Mouse (Mus musculus) MEL (cell line): ENCODE measurements around the gene Cxcr1. TPM values are rescaled to one million over a fixed set of nuclear protein-coding genes. Genes with fewer than 3 reads are reported as not detected.

Experiments used
- DNase-seq: peaks from one replicate; pipeline ENCODE4 v3.0.0; 2011; ENCODE audit warnings: low read depth, low spot score
- H3K27ac ChIP-seq: 2 replicates; pipeline ENCODE4 v1.5.1; 2012; ENCODE audit warnings: low read depth, mild to moderate bottlenecking, control low read depth, low read length, moderate library complexity; ENCODE audit not compliant: control insufficient read depth
- H3K27me3 ChIP-seq, 2 experiments: fragments of 150-350 bp in 1 of 2; sonication (generic) in 1 of 2; 2 replicates each; pipeline ENCODE4 v1.6.1; 2012; ENCODE audit warnings: low read length in 2 of 2, mild to moderate bottlenecking in 2 of 2, improper control_type of control experiment in 1 of 2, moderate library complexity in 1 of 2; ENCODE audit not compliant: insufficient read depth in 2 of 2, control insufficient read depth in 1 of 2
- H3K36me3 ChIP-seq, 2 experiments: 2 replicates each; pipeline ENCODE4 v1.6.1; 2012 to 2014; ENCODE audit warnings: low read length in 2 of 2, improper control_type of control experiment in 1 of 2, inconsistent platforms in 1 of 2, mild to moderate bottlenecking in 1 of 2; ENCODE audit not compliant: insufficient read depth in 2 of 2, control insufficient read depth in 1 of 2
- H3K4me1 ChIP-seq, 2 experiments: fragments of 150-350 bp in 1 of 2; sonication (generic) in 1 of 2; 2 replicates each; pipeline ENCODE4 v1.6.1; 2012; ENCODE audit warnings: low read length in 2 of 2, improper control_type of control experiment in 1 of 2, mild to moderate bottlenecking in 1 of 2; ENCODE audit not compliant: insufficient read depth in 2 of 2, control insufficient read depth in 1 of 2
- H3K4me3 ChIP-seq, 2 experiments: fragments of 150-350 bp in 1 of 2; sonication (generic) in 1 of 2; 2 replicates each; pipeline ENCODE4 v1.5.1; 2012; ENCODE audit warnings: low read depth in 2 of 2, low read length in 2 of 2, mild to moderate bottlenecking in 2 of 2, moderate library complexity in 2 of 2, control low read depth in 1 of 2, improper control_type of control experiment in 1 of 2; ENCODE audit not compliant: control insufficient read depth in 1 of 2, insufficient read depth in 1 of 2
- H3K79me2 ChIP-seq: 2 replicates; pipeline ENCODE4 v1.6.1; 2012; ENCODE audit warnings: mild to moderate bottlenecking, low read length, moderate library complexity; ENCODE audit not compliant: control insufficient read depth, poor library complexity, insufficient read depth
- H3K9ac ChIP-seq: 2 replicates; pipeline ENCODE4 v1.6.1; 2012; ENCODE audit warnings: low read depth, mild to moderate bottlenecking, control low read depth, low read length, moderate library complexity; ENCODE audit not compliant: control insufficient read depth, poor library complexity, severe bottlenecking
- H3K9me3 ChIP-seq: fragments of 150-350 bp; sonication (generic); replicated peaks from 2 replicates; pipeline ENCODE4 v1.6.1; 2012; ENCODE audit warnings: mild to moderate bottlenecking, low read length, improper control_type of control experiment, moderate library complexity; ENCODE audit not compliant: insufficient read depth
- CHD2 ChIP-seq: IDR thresholded peaks from 2 replicates; pipeline ENCODE4 v1.6.1; 2011; ENCODE audit warnings: low read length, improper control_type of control experiment
- ELF1 ChIP-seq: IDR thresholded peaks from 2 replicates; pipeline ENCODE4 v1.6.1; 2014; ENCODE audit warnings: low read depth, mild to moderate bottlenecking, inconsistent platforms, low read length, improper control_type of control experiment, moderate library complexity
- ETS1 ChIP-seq: IDR thresholded peaks from 2 replicates; pipeline ENCODE4 v1.6.1; 2012; ENCODE audit warnings: low read depth, mild to moderate bottlenecking, inconsistent platforms, low read length, improper control_type of control experiment, moderate library complexity
- GATA1 ChIP-seq: IDR thresholded peaks from 2 replicates; pipeline ENCODE4 v1.6.1; 2011; ENCODE audit warnings: low read depth, low read length, improper control_type of control experiment
- JUND ChIP-seq: IDR thresholded peaks from 2 replicates; pipeline ENCODE4 v1.6.1; 2011; ENCODE audit warnings: low read depth, mild to moderate bottlenecking, improper control_type of control experiment, low read length
- KAT2A ChIP-seq: conservative IDR thresholded peaks from 2 replicates; pipeline ENCODE4 v1.6.1; 2012; ENCODE audit warnings: low read depth, low read length, improper control_type of control experiment, inconsistent platforms
- MAX ChIP-seq: IDR thresholded peaks from 2 replicates; pipeline ENCODE4 v1.6.1; 2011; ENCODE audit warnings: low read length, improper control_type of control experiment
- MAZ ChIP-seq: IDR thresholded peaks from 2 replicates; pipeline ENCODE4 v1.6.1; 2012; ENCODE audit warnings: low read depth, mild to moderate bottlenecking, inconsistent platforms, low read length, improper control_type of control experiment
- MYC ChIP-seq: IDR thresholded peaks from 2 replicates; pipeline ENCODE4 v1.6.1; 2011; ENCODE audit warnings: low read depth, mild to moderate bottlenecking, low read length, improper control_type of control experiment, moderate library complexity
- NRF1 ChIP-seq: IDR thresholded peaks from 2 replicates; pipeline ENCODE4 v1.6.1; 2014; ENCODE audit warnings: low read depth, mild to moderate bottlenecking, inconsistent platforms, low read length, improper control_type of control experiment, moderate library complexity; ENCODE audit not compliant: poor library complexity, insufficient read depth, severe bottlenecking
- SMC3 ChIP-seq: IDR thresholded peaks from 2 replicates; pipeline ENCODE4 v1.6.1; 2011; ENCODE audit warnings: low read depth, low read length, improper control_type of control experiment
- TAL1 ChIP-seq: IDR thresholded peaks from 2 replicates; pipeline ENCODE4 v1.6.1; 2012; ENCODE audit warnings: mild to moderate bottlenecking, inconsistent platforms, low read length, moderate library complexity, mixed read lengths
- polyA plus RNA-seq, 2 experiments: library from polyadenylated mRNA; stranded (reverse) in 1 of 2; unstranded in 1 of 2; fragments of >175 nt in 1 of 2; fragments of >200 nt in 1 of 2; gene quantifications; 2 replicates each; pipeline versions ENCODE4 v1.2.1 to v1.2.4; 2012; ENCODE audit warnings: low replicate concordance in 2 of 2, low read depth in 1 of 2; ENCODE audit not compliant: insufficient read length in 2 of 2, insufficient read depth in 1 of 2, missing spikeins in 1 of 2
- total RNA-seq: library from RNA; depleted of rRNA; stranded (reverse); fragments of 300-350 nt; gene quantifications from 2 replicates; pipeline ENCODE4 v1.2.3, GENCODE M21; 2012; rRNA removed

The Cxcr1 gene
- total RNA-seq (not detected in 2 replicates), polyA plus RNA-seq (not detected)

GRCm38 (mm10) chr1:74194445-74194844 lies at the start of gene Cxcr1:
Cxcr1 (minus strand) TSS chr1:74194631.
- Histone ChIP-seq H3K27ac (no peak within 1 kb of the TSS), H3K4me1 (no peaks in the 10 kb centered on the region), H3K27me3 (peaks cover 0 to 3% of the 10 kb centered on the region in 2 experiments; a peak in 1 of 4 replicates), H3K4me3 (no peak within 1 kb of the TSS), H3K9me3 (no peaks in the 10 kb centered on the region), H3K79me2 (no peaks in the 10 kb centered on the region), H3K36me3 (no peaks in the 10 kb centered on the region), H3K9ac (no peak within 1 kb of the TSS)
- DNase-seq, result no peak
- TF ChIP-seq JUND, result no peak

GRCm38 (mm10) chr1:74240832-74241231 lies 46.4 kb upstream of the Cxcr1 start:
- H3K9ac ChIP-seq, result no peak overlapping the region
- peaks cover 88% of the 10 kb centered on the region for H3K79me2 ChIP-seq
- TF ChIP-seq GATA1 (peak; percentile 61; the same call in 1 of the 2 replicates), MAZ (no peak), TAL1 (peak; percentile 59), ELF1 (no peak), MYC (no peak), NRF1 (no peak), KAT2A (no peak), CHD2 (no peak), MAX (no peak), SMC3 (no peak)
- TF ChIP-seq, all 39 proteins: peak for 2
- peaks cover 9 to 23% of the 10 kb centered on the region in 2 experiments for H3K4me1 ChIP-seq
- no peaks in the 10 kb centered on the region for H3K9me3 ChIP-seq
- H3K27me3 ChIP-seq, result no peaks in the 10 kb centered on the region
- H3K4me3 ChIP-seq, result no peak overlapping the region
- DNase-seq, result no peak
- no peak overlapping the region for H3K27ac ChIP-seq
- peaks cover 2 to 54% of the 10 kb centered on the region in 2 experiments for H3K36me3 ChIP-seq

- Histone ChIP-seq H3K27ac (peak overlapping the region; percentile 2; the same call in 1 of the 2 replicates), H3K9ac (no peak overlapping the region; the same call in 1 of the 2 replicates), H3K4me1 (peaks cover 9 to 27% of the 10 kb centered on the region in 2 experiments), H3K9me3 (no peaks in the 10 kb centered on the region), H3K4me3 (no peak overlapping the region), H3K27me3 (no peaks in the 10 kb centered on the region), H3K36me3 (peaks cover 2 to 54% of the 10 kb centered on the region in 2 experiments), H3K79me2 (peaks cover 83% of the 10 kb centered on the region)
- DNase-seq, result no peak
- TF ChIP-seq ETS1 (no peak), GATA1 (0 out of 2 replicates have a peak, but pooled peaks have one; percentile 12)
These were observed 45.9 kb upstream of the Cxcr1 start for GRCm38 (mm10) chr1:74240311-74240710.
